Mouse (Mus musculus) myocyte (in vitro differentiated cells): ENCODE data around the gene Brpf3. TPM values are rescaled to one million over a fixed set of nuclear protein-coding genes. Genes with fewer than 3 reads are reported as not detected.

Experiments
- H3K27me3 ChIP-seq: one replicate; pipeline ENCODE4 v1.6.1; 2011; ENCODE audit not compliant: control insufficient read depth, insufficient read depth, insufficient read length
- H3K36me3 ChIP-seq: one replicate; pipeline ENCODE4 v1.6.1; 2011; ENCODE audit not compliant: control insufficient read depth, insufficient read depth
- H3K4me2 ChIP-seq: one replicate; pipeline ENCODE4 v1.6.1; 2011; ENCODE audit warnings: low read depth, control low read depth
- H3K4me3 ChIP-seq: one replicate; pipeline ENCODE4 v1.5.1; 2011; ENCODE audit warnings: mild to moderate bottlenecking, control low read depth, moderate library complexity
- H3K79me2 ChIP-seq: one replicate; pipeline ENCODE4 v1.6.1; 2011; ENCODE audit not compliant: control insufficient read depth, insufficient read depth
- H3ac ChIP-seq: one replicate; pipeline ENCODE4 v1.6.1; 2011; ENCODE audit not compliant: control insufficient read depth, insufficient read length
- CEBPB ChIP-seq: IDR thresholded peaks from 2 replicates; pipeline ENCODE4 v1.6.1; 2011; ENCODE audit warnings: mild to moderate bottlenecking, moderate library complexity; ENCODE audit not compliant: poor library complexity, insufficient read depth, severe bottlenecking
- E2F4 ChIP-seq: IDR thresholded peaks from one replicate; pipeline ENCODE4 v1.6.1; 2011; ENCODE audit warnings: mild to moderate bottlenecking, control low read depth, moderate library complexity; ENCODE audit not compliant: insufficient read depth
- MAX ChIP-seq: IDR thresholded peaks from one replicate; pipeline ENCODE4 v1.6.1; 2011; ENCODE audit warnings: low read depth, mild to moderate bottlenecking, control low read depth
- MYOD1 ChIP-seq, 3 experiments: IDR thresholded peaks; one replicate each; pipeline ENCODE4 v1.6.1; 2011; ENCODE audit warnings: control low read depth in 2 of 3, low read depth in 2 of 3, mild to moderate bottlenecking in 2 of 3, moderate library complexity in 1 of 3; ENCODE audit not compliant: insufficient read length in 2 of 3, control insufficient read depth in 1 of 3
- MYOG ChIP-seq, 3 experiments: IDR thresholded peaks; one replicate each; pipeline ENCODE4 v1.6.1; 2011; ENCODE audit warnings: control low read depth in 2 of 3, low read depth in 2 of 3, mild to moderate bottlenecking in 2 of 3; ENCODE audit not compliant: insufficient read length in 2 of 3, control insufficient read depth in 1 of 3, insufficient read depth in 1 of 3
- POLR2A ChIP-seq: IDR thresholded peaks from one replicate; pipeline ENCODE4 v1.6.1; 2011; ENCODE audit warnings: low read depth, mild to moderate bottlenecking, control low read depth, moderate library complexity; ENCODE audit not compliant: insufficient read length
- POLR2AphosphoS2 ChIP-seq: IDR thresholded peaks from one replicate; pipeline ENCODE4 v1.6.1; 2011; ENCODE audit warnings: low read depth, control low read depth; ENCODE audit not compliant: insufficient read length
- REST ChIP-seq: IDR thresholded peaks from one replicate; pipeline ENCODE4 v1.6.1; 2011; ENCODE audit warnings: mild to moderate bottlenecking, control low read depth, moderate library complexity; ENCODE audit not compliant: insufficient read depth, insufficient read length
- SRF ChIP-seq: IDR thresholded peaks from one replicate; pipeline ENCODE4 v1.6.1; 2011; ENCODE audit warnings: low read depth; ENCODE audit not compliant: control insufficient read depth, insufficient read length
- TCF12 ChIP-seq: IDR thresholded peaks from one replicate; pipeline ENCODE4 v1.6.1; 2011; ENCODE audit warnings: mild to moderate bottlenecking, control low read depth; ENCODE audit not compliant: poor library complexity, insufficient read depth, severe bottlenecking
- TCF3 ChIP-seq: IDR thresholded peaks from one replicate; pipeline ENCODE4 v1.6.1; 2011; ENCODE audit warnings: low read depth, control low read depth; ENCODE audit not compliant: insufficient read length
- USF1 ChIP-seq: IDR thresholded peaks from one replicate; pipeline ENCODE4 v1.6.1; 2011; ENCODE audit warnings: low read depth, mild to moderate bottlenecking, control low read depth, moderate library complexity
- polyA plus RNA-seq: library from polyadenylated mRNA; unstranded; fragments of >200 nt; fragmentation: generic; extraction: Trizol; gene quantifications from one replicate; pipeline ENCODE4 v1.2.1, GENCODE M21; 2012; ENCODE audit warnings: missing spikeins

Gene Brpf3
- 6.7 TPM for polyA plus RNA-seq

DNA sequence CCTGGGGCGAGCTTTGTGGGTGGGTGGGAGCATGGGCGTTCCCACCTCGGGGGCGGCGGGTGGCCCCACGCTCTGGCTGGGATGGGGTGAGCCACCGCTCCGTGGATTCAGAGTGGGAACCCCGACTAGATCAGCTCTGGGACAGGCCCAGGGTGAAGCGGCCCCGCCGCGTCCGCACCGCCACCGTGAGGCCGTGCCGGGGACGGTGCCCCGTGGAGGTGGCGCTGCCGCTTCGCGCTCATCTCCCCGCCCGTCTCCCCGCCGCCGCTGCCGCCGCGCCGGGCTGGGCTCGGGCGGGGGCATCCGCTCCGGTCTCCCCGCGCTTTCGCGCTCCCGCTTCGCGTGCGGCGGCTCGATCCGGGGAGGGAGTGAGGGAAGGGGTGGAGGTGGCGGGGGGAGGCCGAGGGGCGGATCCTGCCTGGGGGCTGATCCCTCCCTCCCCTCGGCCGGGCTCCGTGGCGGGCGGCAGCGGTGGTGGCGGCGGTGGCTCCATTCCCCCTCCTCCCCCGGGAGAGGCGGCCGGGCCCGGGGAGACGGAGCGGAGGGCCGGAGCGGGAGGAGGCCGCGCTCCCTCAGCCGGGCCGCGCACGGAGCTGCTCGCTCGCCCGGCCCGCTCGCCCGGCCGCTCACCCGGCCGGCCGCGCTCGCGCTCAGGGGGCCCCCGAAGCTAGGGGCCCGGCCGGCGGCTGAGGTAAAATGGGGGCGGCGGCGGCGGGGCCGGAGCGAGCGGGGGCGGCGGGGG, at the start of gene Brpf3:
TSS of gene Brpf3 (plus strand) at position 420 of the 742 bp plus-strand sequence.
- no peaks in the 10 kb centered on the region for H3K27me3 ChIP-seq
- H3K79me2 ChIP-seq, result peaks cover 36% of the 10 kb centered on the region
- H3K4me3 ChIP-seq, result peak within 1 kb of the TSS; percentile 56
- H3K4me2 ChIP-seq, result peak within 1 kb of the TSS; percentile 82
- peak within 1 kb of the TSS; percentile 89 for H3ac ChIP-seq
- no peak for TF ChIP-seq USF1
- TF ChIP-seq POLR2AphosphoS2, result peak; percentile 76
- no peak for TF ChIP-seq CEBPB
- TF ChIP-seq MYOD1 (IDR thresholded peaks at IDR 0.05; ENCODE audit: control insufficient read depth in 1 of 3, insufficient read length in 2 of 3, low read depth in 2 of 3), result peak in 1 of 3 experiments; percentile 6
- TF ChIP-seq MAX, result no peak
- TF ChIP-seq REST, result no peak
- TF ChIP-seq SRF, result peak; percentile 5
- TF ChIP-seq TCF12, result no peak
- TF ChIP-seq E2F4, result no peak
- TF ChIP-seq MYOG (IDR thresholded peaks at IDR 0.05; ENCODE audit: control insufficient read depth in 1 of 3, insufficient read depth in 1 of 3, insufficient read length in 2 of 3, low read depth in 2 of 3), result no peak
- TF ChIP-seq POLR2A, result peak; percentile 69
- no peak for TF ChIP-seq TCF3
- H3K36me3 ChIP-seq, result no peaks in the 10 kb centered on the region

- H3K79me2 ChIP-seq, result no peaks in the 10 kb centered on the region
- H3K36me3 ChIP-seq, result no peaks in the 10 kb centered on the region
- no peak overlapping the region for H3ac ChIP-seq
- H3K4me2 ChIP-seq, result peak overlapping the region; percentile 49
- no peak overlapping the region for H3K4me3 ChIP-seq
- no peaks in the 10 kb centered on the region for H3K27me3 ChIP-seq
- TF ChIP-seq USF1 (no peak), MYOD1 (IDR thresholded peaks at IDR 0.05; ENCODE audit: control insufficient read depth in 1 of 3, insufficient read length in 2 of 3, low read depth in 2 of 3) (peak in 1 of 3 experiments; percentile 30)
These were observed 44.4 kb upstream of the Brpf3 start for GRCm38 (mm10) chr17:28756447-28756846.

- Histone ChIP-seq H3K27me3 (no peaks in the 10 kb centered on the region), H3K4me2 (no peak overlapping the region), H3K36me3 (no peaks in the 10 kb centered on the region), H3K4me3 (no peak overlapping the region), H3ac (no peak overlapping the region), H3K79me2 (no peaks in the 10 kb centered on the region)
- peak in 2 of 3 experiments; percentile 48 to 70 for TF ChIP-seq MYOG (IDR thresholded peaks at IDR 0.05; ENCODE audit: control insufficient read depth in 1 of 3, insufficient read depth in 1 of 3, insufficient read length in 2 of 3, low read depth in 2 of 3)
- peak in 1 of 3 experiments; percentile 50 for TF ChIP-seq MYOD1 (IDR thresholded peaks at IDR 0.05; ENCODE audit: control insufficient read depth in 1 of 3, insufficient read length in 2 of 3, low read depth in 2 of 3)
- TF ChIP-seq CEBPB, result no peak
- TF ChIP-seq TCF12, result no peak
These were observed 43.4 kb upstream of the Brpf3 start for GRCm38 (mm10) chr17:28757470-28757869.

DNA sequence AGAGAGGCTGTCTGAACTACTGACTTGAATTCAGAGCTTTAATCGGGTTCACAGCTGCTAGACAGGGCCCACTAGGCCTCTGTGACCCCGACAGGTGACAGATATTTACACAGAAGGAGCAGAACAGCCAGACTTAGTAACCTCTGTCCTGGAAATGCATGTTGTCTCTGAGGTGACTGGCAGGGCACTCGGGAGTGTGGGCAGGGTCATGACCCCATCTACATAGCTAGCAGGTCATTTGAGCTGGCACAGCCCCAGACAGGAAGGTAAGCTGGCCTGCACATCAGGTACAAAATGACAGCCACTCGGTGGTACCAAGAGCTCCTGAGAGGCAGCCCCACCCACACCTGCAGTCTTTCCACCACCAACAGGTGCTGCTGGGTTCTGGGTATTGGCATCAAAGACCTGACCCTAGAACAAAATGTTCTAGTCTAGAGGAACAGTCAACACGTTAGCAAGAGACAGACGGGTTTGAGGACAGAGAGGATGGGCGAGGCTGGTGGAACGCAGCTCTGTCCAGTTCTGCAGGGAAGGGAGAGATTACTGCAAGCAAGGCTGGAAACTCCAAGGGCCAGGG, 40.1 kb upstream of the Brpf3 start:
- no peaks in the 10 kb centered on the region for H3K27me3 ChIP-seq
- H3K4me2 ChIP-seq, result no peak overlapping the region

GRCm38 (mm10) chr17:28761871-28762270, 39.0 kb upstream of the Brpf3 start:
- no peaks in the 10 kb centered on the region for H3K27me3 ChIP-seq
- TF ChIP-seq POLR2A, result no peak
- TF ChIP-seq SRF, result no peak

More for the DNA sequence above, 40.1 kb upstream of the Brpf3 start:
- Histone ChIP-seq H3K79me2 (no peaks in the 10 kb centered on the region), H3ac (no peak overlapping the region), H3K36me3 (no peaks in the 10 kb centered on the region), H3K4me3 (no peak overlapping the region)
- TF ChIP-seq MYOD1 (IDR thresholded peaks at IDR 0.05; ENCODE audit: control insufficient read depth in 1 of 3, insufficient read length in 2 of 3, low read depth in 2 of 3), result peak in 1 of 3 experiments; percentile 6
- TF ChIP-seq POLR2A, result no peak
- TF ChIP-seq E2F4, result no peak

More at GRCm38 (mm10) chr17:28761871-28762270, 39.0 kb upstream of the Brpf3 start:
- Histone ChIP-seq H3K36me3 (no peaks in the 10 kb centered on the region), H3K79me2 (no peaks in the 10 kb centered on the region), H3ac (no peak overlapping the region), H3K4me2 (no peak overlapping the region), H3K4me3 (no peak overlapping the region)
